Mouse (Mus musculus) liver, embryonic 16.5 days (tissue): ENCODE measurements around the gene Eif4h. TPM values are rescaled to one million over a fixed set of nuclear protein-coding genes. Genes with fewer than 3 reads are reported as not detected.

ENCODE experiments used
- ATAC-seq: fragments of 200-750 bp; cut with Nextera tagmentation; 2 replicates; pipeline ENCODE4 v1.8.0; 2017; ENCODE audit warnings: low read depth, mild to moderate bottlenecking, moderate number of reproducible peaks, moderate library complexity
- H3K27ac ChIP-seq: fragments of 300-500 bp; sonication (generic); 2 replicates; pipeline ENCODE4 v1.5.1; 2014; ENCODE audit warnings: mild to moderate bottlenecking, low read length
- H3K27me3 ChIP-seq: fragments of 300-500 bp; sonication (generic); 2 replicates; pipeline ENCODE4 v1.6.1; 2014; ENCODE audit warnings: low read depth, low read length, mixed read lengths; ENCODE audit not compliant: control insufficient read depth, insufficient read depth
- H3K36me3 ChIP-seq: fragments of 300-500 bp; sonication (generic); 2 replicates; pipeline ENCODE4 v1.6.1; 2014; ENCODE audit warnings: mild to moderate bottlenecking; ENCODE audit not compliant: control insufficient read depth, insufficient read depth
- H3K4me1 ChIP-seq: fragments of 300-500 bp; sonication (generic); 2 replicates; pipeline ENCODE4 v1.6.1; 2014; ENCODE audit warnings: low read depth, low read length, mixed read lengths; ENCODE audit not compliant: control insufficient read depth
- H3K4me2 ChIP-seq: fragments of 300-500 bp; sonication (generic); 2 replicates; pipeline ENCODE4 v1.6.1; 2014; ENCODE audit warnings: low read depth, low read length, mixed read lengths
- H3K4me3 ChIP-seq: fragments of 300-500 bp; sonication (generic); 2 replicates; pipeline ENCODE4 v1.5.1; 2014; ENCODE audit warnings: low read depth, mild to moderate bottlenecking, low read length
- H3K9ac ChIP-seq: fragments of 300-500 bp; sonication (generic); 2 replicates; pipeline ENCODE4 v1.6.1; 2014; ENCODE audit warnings: low read depth, low read length
- H3K9me3 ChIP-seq: fragments of 300-500 bp; sonication (generic); replicated peaks from 2 replicates; pipeline ENCODE4 v1.6.1; 2016; ENCODE audit warnings: low read length; ENCODE audit not compliant: control insufficient read depth
- WGBS: fragments of 180-500 bp; shearing (Covaris S2); extraction: QIAGEN DNeasy Blood & Tissue Kit; methylation state at CpG from one replicate; pipeline ENCODE4 v1.1.7; 2014; ENCODE audit not compliant: insufficient replicate concordance; 5-methylcytosine and 5-hydroxymethylcytosine counted together
- polyA plus RNA-seq: library from polyadenylated mRNA; unstranded; fragments of >200 nt; fragmentation: Nextera tagmentation; extraction: Ambion mirVana; gene quantifications from 2 replicates; pipeline ENCODE4 v1.2.1, GENCODE M21; 2015

Eif4h gene
- polyA plus RNA-seq, 1 experiment from 2014 or later = 167 TPM

DNA sequence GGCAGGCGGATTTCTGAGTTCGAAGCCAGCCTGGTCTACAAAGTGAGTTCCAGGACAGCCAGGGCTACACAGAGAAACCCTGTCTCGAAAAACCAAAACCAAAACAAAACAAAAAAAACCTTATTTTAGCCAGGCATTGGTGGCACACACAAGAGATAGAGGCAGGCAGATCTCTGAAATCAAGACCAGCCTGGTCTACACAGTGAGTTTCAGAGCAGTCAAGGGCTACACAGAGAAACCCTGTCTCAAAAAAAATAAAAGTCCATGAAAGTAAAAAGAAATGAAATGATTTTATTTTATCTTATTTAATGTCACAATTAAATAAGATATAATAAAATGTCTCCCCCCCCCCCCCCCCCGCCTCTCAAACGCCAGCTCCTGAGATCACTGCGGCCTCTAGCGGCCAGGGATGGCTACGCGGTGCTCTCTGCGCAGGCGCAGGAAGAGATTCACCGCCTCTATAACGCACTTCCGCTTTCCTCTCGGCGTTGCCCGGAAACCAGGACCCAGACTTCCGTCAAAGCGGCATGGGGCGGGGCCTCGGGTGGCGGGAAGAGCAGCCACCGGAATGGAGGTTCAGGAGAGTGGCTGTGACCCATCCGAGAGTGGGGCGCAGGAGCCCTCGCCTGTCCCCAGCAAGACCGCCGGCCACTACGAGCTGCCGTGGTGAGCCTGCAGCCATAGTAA lies 56.9 kb downstream of the Eif4h start:
- H3K4me3 ChIP-seq = peak overlapping the region; percentile 95
- peak overlapping the region; percentile 93 for H3K9ac ChIP-seq
- peaks cover 17% of the 10 kb centered on the region for H3K4me1 ChIP-seq
- H3K27ac ChIP-seq = peak overlapping the region; percentile 72
- WGBS = 7% methylated on average over 30 of the region's 30 CpGs
- no peaks in the 10 kb centered on the region for H3K9me3 ChIP-seq
- peak; percentile 97 for ATAC-seq
- peak overlapping the region; percentile 81 for H3K4me2 ChIP-seq
- no peaks in the 10 kb centered on the region for H3K36me3 ChIP-seq
- no peaks in the 10 kb centered on the region for H3K27me3 ChIP-seq

- 83% methylated on average over 5 of the region's 5 CpGs for WGBS
- Histone ChIP-seq H3K4me3 (no peak within 1 kb of the TSS), H3K4me2 (peak within 1 kb of the TSS; percentile 18; the same call in 1 of the 2 replicates), H3K9ac (no peak within 1 kb of the TSS), H3K4me1 (peaks cover 23% of the 10 kb centered on the region), H3K27me3 (no peaks in the 10 kb centered on the region), H3K36me3 (no peaks in the 10 kb centered on the region), H3K27ac (no peak within 1 kb of the TSS), H3K9me3 (no peaks in the 10 kb centered on the region)
- ATAC-seq = no peak
These were observed 58.1 kb downstream of the Eif4h start, which contains the start of gene Rfc2 for GRCm38 (mm10) chr5:134581146-134581545. Gene Rfc2 (plus strand): TSS chr5:134581366.

- H3K27ac ChIP-seq = no peak overlapping the region
- no peak overlapping the region for H3K4me2 ChIP-seq
- WGBS = 60% methylated on average over 3 of the region's 3 CpGs
- H3K4me1 ChIP-seq = peaks cover 20% of the 10 kb centered on the region
- no peaks in the 10 kb centered on the region for H3K36me3 ChIP-seq
- no peak overlapping the region for H3K4me3 ChIP-seq
- no peak for ATAC-seq
- H3K9ac ChIP-seq = no peak overlapping the region
- no peaks in the 10 kb centered on the region for H3K9me3 ChIP-seq
- no peaks in the 10 kb centered on the region for H3K27me3 ChIP-seq
These were observed 60.2 kb downstream of the Eif4h start for GRCm38 (mm10) chr5:134579135-134579534.

- Histone ChIP-seq H3K4me3 (no peak overlapping the region), H3K27me3 (no peaks in the 10 kb centered on the region), H3K9ac (no peak overlapping the region), H3K4me2 (no peak overlapping the region), H3K4me1 (peaks cover 14% of the 10 kb centered on the region), H3K9me3 (no peaks in the 10 kb centered on the region), H3K27ac (no peak overlapping the region), H3K36me3 (no peaks in the 10 kb centered on the region)
- no peak for ATAC-seq
- WGBS = 79% methylated on average over 7 of the region's 7 CpGs
These were observed 61.8 kb downstream of the Eif4h start for GRCm38 (mm10) chr5:134577534-134577933.

DNA sequence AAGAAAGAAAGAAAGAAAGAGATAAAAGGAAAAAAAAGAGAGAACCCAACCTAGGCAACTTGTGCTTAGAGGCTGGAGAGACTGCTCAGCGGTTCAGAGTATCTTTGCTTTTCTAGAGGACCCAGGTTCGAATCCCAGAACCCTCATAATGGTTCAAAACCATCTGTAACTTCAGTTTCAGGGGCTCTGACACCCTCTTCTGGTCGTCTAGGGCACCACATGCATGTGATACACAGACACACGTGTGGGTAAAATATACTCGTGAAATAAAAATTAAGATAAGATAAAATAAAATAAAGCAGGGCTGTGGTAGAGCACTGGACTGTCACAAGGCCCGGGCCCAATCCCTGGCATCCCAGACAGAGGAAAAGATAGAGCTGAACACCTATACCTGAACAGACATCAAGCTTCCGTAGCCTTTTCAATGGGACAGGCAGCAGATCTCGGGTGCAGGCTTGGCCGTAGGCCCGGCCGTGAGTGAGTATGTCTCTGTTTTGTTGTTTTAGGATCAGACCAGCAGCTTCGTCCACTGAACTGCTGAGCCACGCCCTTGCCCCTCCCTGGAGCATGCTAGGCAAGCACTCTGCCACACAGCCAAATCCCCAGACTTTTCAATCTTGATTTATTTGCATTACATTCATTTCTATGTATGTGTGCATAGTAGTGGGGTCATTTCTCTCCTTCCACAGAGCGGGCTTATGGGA lies 62.6 kb downstream of the Eif4h start:
- no peak for ATAC-seq
- WGBS = 56% methylated on average over 14 of the region's 14 CpGs
- Histone ChIP-seq H3K4me1 (peaks cover 22% of the 10 kb centered on the region), H3K4me2 (no peak overlapping the region), H3K27ac (no peak overlapping the region), H3K36me3 (no peaks in the 10 kb centered on the region), H3K4me3 (no peak overlapping the region), H3K9me3 (no peaks in the 10 kb centered on the region), H3K27me3 (no peaks in the 10 kb centered on the region), H3K9ac (no peak overlapping the region)

DNA sequence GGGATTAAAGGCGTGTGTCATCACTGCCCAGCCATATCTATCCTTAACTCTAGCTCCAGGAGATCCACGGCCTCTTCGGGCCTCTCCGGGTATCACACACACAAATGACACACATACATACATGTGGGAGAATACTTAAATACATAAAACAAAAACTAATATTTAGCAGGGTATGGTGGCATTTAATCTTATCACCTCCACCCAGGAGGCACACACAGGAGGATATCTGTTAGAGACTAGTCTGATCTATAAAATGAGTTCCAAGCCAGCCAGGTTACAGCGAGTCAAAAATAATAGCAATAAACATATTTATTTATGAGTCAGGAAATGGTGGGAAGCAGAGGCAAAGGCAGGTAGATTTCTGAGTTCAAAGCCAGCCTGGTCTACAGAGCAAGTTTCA lies 63.5 kb downstream of the Eif4h start:
- no peaks in the 10 kb centered on the region for H3K27me3 ChIP-seq
- H3K9me3 ChIP-seq = no peaks in the 10 kb centered on the region
- H3K4me2 ChIP-seq = no peak overlapping the region
- no peak for ATAC-seq
- no peak overlapping the region for H3K4me3 ChIP-seq
- no peak overlapping the region for H3K27ac ChIP-seq
- no peaks in the 10 kb centered on the region for H3K36me3 ChIP-seq
- no peak overlapping the region for H3K9ac ChIP-seq
- WGBS = 68% methylated on average over 5 of the region's 5 CpGs
- H3K4me1 ChIP-seq = peaks cover 22% of the 10 kb centered on the region

- Histone ChIP-seq H3K27ac (no peak overlapping the region; the same call in 1 of the 2 replicates), H3K9ac (no peak overlapping the region), H3K4me3 (peak overlapping the region; percentile 59), H3K27me3 (no peaks in the 10 kb centered on the region), H3K36me3 (no peaks in the 10 kb centered on the region), H3K4me2 (peak overlapping the region; percentile 77), H3K9me3 (no peaks in the 10 kb centered on the region), H3K4me1 (peaks cover 22% of the 10 kb centered on the region)
- ATAC-seq = no peak
- WGBS = 20% methylated on average over 10 of the region's 10 CpGs
These were observed 66.6 kb downstream of the Eif4h start for GRCm38 (mm10) chr5:134572508-134573214.

GRCm38 (mm10) chr5:134571730-134572507 lies 67.4 kb downstream of the Eif4h start:
- H3K27me3 ChIP-seq = no peaks in the 10 kb centered on the region
- H3K4me3 ChIP-seq = peak overlapping the region; percentile 59
- WGBS = 1% methylated on average over 23 of the region's 23 CpGs
- H3K9ac ChIP-seq = peak overlapping the region; percentile 47
- H3K4me1 ChIP-seq = peaks cover 20% of the 10 kb centered on the region
- peak overlapping the region; percentile 33; the same call in 1 of the 2 replicates for H3K27ac ChIP-seq
- no peaks in the 10 kb centered on the region for H3K9me3 ChIP-seq
- peak; percentile 70 for ATAC-seq
- H3K4me2 ChIP-seq = peak overlapping the region; percentile 77
- no peaks in the 10 kb centered on the region for H3K36me3 ChIP-seq
